Mouse (Mus musculus): ENCODE measurements around the gene Ssc5d. TPM values are rescaled to one million over a fixed set of nuclear protein-coding genes. Genes with fewer than 3 reads are reported as not detected.

Gene Ssc5d
- polyA plus RNA-seq, 1 experiment from 2014 or later: 1.0 TPM

DNA sequence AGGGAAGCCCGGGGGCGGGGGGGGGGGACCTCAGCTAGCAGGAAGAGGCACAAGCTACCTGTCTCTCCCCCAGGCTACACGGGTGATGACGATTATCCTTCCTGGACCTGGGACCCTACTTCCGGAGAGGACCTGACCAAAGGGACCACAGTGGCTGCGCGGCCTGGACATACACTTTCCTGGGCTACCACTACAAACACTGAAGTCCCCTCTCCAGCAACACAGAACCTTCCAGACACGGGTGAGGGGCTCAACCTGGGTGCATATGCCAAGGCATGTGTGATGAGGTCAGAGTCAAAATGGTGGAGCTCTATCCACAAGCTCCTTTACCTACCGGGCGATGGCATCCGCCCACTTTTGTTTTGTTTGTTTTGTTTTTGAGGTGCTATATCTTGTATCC, 11.8 kb downstream of the Ssc5d start:
- no peak overlapping the region for H3K9ac ChIP-seq
- H3K36me3 ChIP-seq (replicated peaks): no peaks in the 10 kb centered on the region
- 82% methylated on average over 11 of the region's 11 CpGs for WGBS
- no peak overlapping the region for H3K4me3 ChIP-seq
- H3K27ac ChIP-seq: no peak overlapping the region
- H3K9me3 ChIP-seq: no peaks in the 10 kb centered on the region
- no peaks in the 10 kb centered on the region for H3K27me3 ChIP-seq (replicated peaks)
- ATAC-seq (replicated peaks): no peak
- H3K4me2 ChIP-seq: no peak overlapping the region
- H3K4me1 ChIP-seq: no peaks in the 10 kb centered on the region

DNA sequence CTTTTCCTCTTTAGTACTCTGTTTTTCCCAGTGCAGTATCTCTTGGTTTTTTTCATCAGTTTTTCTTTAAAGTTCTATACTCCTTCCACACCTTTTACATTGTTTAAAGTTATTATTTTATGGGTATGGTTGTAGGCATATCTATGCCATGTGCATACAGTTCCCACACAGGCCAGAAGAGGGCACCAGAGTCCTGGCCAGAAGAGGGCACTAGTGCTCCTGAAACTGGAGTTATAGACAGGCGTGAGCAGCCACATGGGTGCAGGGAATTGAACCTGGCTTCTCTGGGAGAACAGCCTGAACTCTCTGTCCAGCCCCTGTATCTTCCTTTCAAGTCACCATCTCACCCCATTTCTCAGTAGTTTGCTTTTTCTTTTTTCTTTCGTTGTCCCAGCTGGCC, 12.9 kb downstream of the Ssc5d start:
- Histone ChIP-seq H3K36me3 (replicated peaks) (no peaks in the 10 kb centered on the region), H3K4me1 (no peaks in the 10 kb centered on the region), H3K9me3 (no peaks in the 10 kb centered on the region), H3K27me3 (replicated peaks) (no peaks in the 10 kb centered on the region), H3K9ac (no peak overlapping the region), H3K4me3 (no peak overlapping the region), H3K27ac (no peak overlapping the region), H3K4me2 (no peak overlapping the region)
- 31% methylated on average over 2 of the region's 2 CpGs for WGBS
- no peak for ATAC-seq (replicated peaks)

DNA sequence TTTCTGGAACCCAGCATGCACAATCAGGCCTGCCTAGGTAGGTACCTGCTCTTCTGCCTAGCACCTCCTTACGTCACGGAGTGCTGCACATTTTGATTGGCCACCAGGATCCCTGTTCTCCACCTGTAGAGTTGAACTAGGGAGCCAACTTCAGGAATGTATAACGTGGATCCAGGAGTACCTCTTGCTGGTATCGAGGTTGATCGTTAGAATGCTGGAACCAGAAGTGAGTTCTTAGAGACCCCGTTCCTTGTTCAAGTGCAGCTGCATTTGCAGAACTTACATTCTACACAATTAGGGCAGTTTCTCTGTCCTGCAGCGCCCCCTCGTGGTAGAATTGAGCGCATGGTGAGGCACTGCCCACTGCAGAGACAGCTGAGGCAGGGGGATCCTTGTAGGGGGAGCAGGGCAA, 14.5 kb downstream of the Ssc5d start:
- Histone ChIP-seq H3K36me3 (replicated peaks) (no peaks in the 10 kb centered on the region), H3K27me3 (replicated peaks) (no peaks in the 10 kb centered on the region), H3K4me3 (no peak overlapping the region), H3K9me3 (no peaks in the 10 kb centered on the region), H3K9ac (no peak overlapping the region), H3K4me1 (no peaks in the 10 kb centered on the region), H3K4me2 (no peak overlapping the region), H3K27ac (no peak overlapping the region)
- ATAC-seq (replicated peaks): 0 out of 2 replicates have a peak, but pooled peaks have one; percentile 46
- 22% methylated on average over 9 of the region's 9 CpGs for whole genome bisulfite sequencing

DNA sequence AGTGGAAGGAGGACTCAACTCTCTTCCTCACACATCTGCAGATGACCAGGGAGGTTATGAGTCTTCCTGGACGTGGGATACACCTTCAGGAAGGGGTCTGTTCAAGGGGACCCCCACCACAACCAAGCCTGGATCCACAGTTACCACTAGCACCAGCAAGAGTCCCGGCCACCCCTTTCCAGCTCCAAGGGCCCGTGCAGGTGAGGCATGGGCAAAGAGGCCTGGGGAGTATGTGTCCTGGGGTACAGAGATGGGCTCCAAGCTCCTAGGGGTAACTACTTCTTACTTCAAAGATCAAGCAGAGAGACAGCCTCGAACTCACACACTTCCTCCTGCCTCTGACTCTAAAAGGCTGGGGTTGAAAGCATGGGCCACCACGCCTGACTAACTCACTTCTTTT, 17.1 kb downstream of the Ssc5d start:
- H3K4me1 ChIP-seq: no peaks in the 10 kb centered on the region
- H3K36me3 ChIP-seq (replicated peaks): no peaks in the 10 kb centered on the region
- H3K27ac ChIP-seq: no peak overlapping the region
- no peaks in the 10 kb centered on the region for H3K9me3 ChIP-seq
- H3K4me3 ChIP-seq: no peak overlapping the region
- no peak overlapping the region for H3K4me2 ChIP-seq
- no peak overlapping the region for H3K9ac ChIP-seq
- 59% methylated on average over 5 of the region's 5 CpGs for WGBS
- no peaks in the 10 kb centered on the region for H3K27me3 ChIP-seq (replicated peaks)
- no peak for ATAC-seq (replicated peaks)

DNA sequence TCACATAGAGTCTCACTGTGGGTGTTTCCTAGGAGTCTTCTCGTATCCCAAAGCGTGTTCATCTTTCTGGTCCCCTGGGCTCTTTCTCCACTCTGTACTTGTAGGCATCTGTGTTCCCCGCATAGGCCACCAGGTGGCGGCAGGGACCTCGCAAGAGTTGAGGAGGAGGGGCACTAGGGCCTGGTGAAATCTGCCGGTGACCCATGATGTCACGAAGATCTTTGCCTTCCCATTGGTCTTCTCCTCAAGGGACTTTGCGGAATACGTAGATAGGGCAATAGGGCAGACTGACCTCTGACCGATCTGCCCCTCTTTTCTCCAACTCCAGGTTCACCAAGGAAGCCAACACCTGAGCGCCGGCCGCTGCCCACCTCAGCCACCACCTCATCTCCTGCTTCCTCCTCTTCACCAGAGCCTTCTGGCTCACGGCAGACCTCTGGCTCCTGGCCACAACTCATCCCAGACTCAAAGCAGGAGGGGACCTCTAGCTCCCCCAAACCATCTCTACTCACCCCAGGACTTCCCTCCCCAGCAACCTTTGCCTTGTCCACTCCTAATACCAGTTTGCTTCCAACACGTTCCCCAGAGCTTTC, 17.7 kb downstream of the Ssc5d start:
- WGBS: 20% methylated on average over 15 of the region's 15 CpGs
- no peak overlapping the region for H3K9ac ChIP-seq
- H3K9me3 ChIP-seq: no peaks in the 10 kb centered on the region
- H3K4me3 ChIP-seq: peak overlapping the region; percentile 36
- no peak overlapping the region for H3K27ac ChIP-seq
- peak overlapping the region; percentile 48 for H3K4me2 ChIP-seq
- no peaks in the 10 kb centered on the region for H3K4me1 ChIP-seq
- H3K27me3 ChIP-seq (replicated peaks): no peaks in the 10 kb centered on the region
- peak; percentile 67 for ATAC-seq (replicated peaks)
- no peaks in the 10 kb centered on the region for H3K36me3 ChIP-seq (replicated peaks)

DNA sequence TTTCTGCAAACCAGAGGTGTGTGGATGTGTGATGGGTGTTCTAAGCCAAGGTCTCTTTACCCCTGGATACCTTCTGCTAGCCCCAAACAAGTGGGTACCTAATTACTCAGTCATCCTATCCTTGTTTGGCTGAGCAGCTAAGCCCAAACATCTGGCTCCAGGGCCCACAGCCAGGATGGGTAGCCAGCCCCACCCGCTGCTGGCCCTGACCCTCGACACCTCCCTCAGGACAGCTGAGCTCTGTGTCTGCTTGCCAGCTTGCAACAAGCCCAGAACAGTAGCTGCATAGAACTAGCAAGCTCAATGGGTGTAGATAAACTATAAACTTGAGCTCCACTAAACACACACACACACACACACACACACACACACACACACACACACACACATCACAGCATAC, 22.3 kb downstream of the Ssc5d start:
- 58% methylated on average over 2 of the region's 2 CpGs for WGBS
- H3K9me3 ChIP-seq: no peaks in the 10 kb centered on the region
- H3K36me3 ChIP-seq (replicated peaks): no peaks in the 10 kb centered on the region
- H3K27ac ChIP-seq: no peak overlapping the region
- H3K4me3 ChIP-seq: no peak overlapping the region
- H3K9ac ChIP-seq: no peak overlapping the region
- H3K27me3 ChIP-seq (replicated peaks): no peaks in the 10 kb centered on the region
- ATAC-seq (replicated peaks): no peak
- no peak overlapping the region for H3K4me2 ChIP-seq
- no peaks in the 10 kb centered on the region for H3K4me1 ChIP-seq

DNA sequence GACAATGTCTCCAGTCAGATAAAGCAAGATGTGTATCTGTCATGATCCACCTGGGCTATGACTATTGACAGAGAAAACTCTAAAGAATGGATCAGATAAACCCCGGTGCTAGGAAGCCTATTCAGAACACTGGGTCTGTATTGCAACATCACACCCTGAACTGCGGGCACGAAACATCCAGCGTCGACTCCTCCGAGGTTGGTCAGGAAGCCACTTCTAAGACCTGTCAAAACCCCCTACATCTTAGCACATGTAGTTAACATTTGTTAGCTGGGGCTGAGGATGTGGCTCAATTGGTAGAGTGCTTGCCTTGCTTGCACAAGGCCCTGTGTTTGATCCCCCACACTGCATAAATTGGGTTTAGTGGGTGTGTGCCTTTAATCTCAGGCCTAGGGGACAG, 22.8 kb downstream of the Ssc5d start:
- Histone ChIP-seq H3K4me1 (no peaks in the 10 kb centered on the region), H3K9ac (no peak overlapping the region), H3K4me2 (no peak overlapping the region), H3K27me3 (replicated peaks) (no peaks in the 10 kb centered on the region), H3K9me3 (no peaks in the 10 kb centered on the region), H3K27ac (no peak overlapping the region), H3K36me3 (replicated peaks) (no peaks in the 10 kb centered on the region), H3K4me3 (no peak overlapping the region)
- no peak for ATAC-seq (replicated peaks)
- 78% methylated on average over 6 of the region's 6 CpGs for WGBS

DNA sequence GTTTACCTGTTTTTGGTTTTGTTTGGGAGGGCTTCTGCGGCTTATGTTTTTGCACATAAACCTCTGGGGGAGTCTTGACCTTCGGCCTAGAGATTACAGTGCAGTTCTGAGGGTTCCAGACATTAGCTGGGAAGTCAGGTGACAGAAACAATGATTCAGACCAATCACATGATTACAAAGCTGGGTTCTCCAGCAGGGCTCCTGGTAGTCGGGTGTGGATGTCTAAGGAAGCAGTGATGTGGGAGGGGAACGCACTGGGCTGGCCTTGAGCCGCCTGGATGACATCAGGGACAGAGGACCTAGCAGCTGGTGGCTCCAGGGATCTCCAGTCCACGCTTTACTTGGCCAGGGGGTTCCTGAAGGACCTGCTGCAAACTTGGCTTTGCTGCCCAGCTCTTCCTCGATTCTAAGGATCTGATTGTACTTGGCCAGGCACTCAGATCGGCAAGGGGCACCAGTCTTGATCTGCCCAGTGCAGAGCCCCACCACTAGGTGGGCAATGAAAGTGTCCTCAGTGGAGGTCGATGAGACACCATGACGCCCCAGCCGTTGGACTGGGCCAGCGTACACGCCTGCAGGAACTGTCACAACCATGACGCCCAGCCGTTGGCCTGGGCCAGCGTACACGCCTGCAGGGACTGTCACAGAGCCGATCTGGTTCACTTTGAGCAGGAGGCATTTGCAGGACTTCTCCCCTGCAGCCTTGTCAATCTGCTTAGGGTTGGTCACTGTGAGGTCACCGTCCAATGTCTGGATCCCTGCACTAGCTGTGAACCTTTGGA, 25.2 kb downstream of the Ssc5d start:
- Histone ChIP-seq H3K27me3 (replicated peaks) (no peaks in the 10 kb centered on the region), H3K36me3 (replicated peaks) (no peaks in the 10 kb centered on the region), H3K4me3 (no peak overlapping the region), H3K4me1 (no peaks in the 10 kb centered on the region), H3K9ac (no peak overlapping the region), H3K4me2 (no peak overlapping the region), H3K27ac (no peak overlapping the region), H3K9me3 (no peaks in the 10 kb centered on the region)
- WGBS: 83% methylated on average over 19 of the region's 19 CpGs
- no peak for ATAC-seq (replicated peaks)

DNA sequence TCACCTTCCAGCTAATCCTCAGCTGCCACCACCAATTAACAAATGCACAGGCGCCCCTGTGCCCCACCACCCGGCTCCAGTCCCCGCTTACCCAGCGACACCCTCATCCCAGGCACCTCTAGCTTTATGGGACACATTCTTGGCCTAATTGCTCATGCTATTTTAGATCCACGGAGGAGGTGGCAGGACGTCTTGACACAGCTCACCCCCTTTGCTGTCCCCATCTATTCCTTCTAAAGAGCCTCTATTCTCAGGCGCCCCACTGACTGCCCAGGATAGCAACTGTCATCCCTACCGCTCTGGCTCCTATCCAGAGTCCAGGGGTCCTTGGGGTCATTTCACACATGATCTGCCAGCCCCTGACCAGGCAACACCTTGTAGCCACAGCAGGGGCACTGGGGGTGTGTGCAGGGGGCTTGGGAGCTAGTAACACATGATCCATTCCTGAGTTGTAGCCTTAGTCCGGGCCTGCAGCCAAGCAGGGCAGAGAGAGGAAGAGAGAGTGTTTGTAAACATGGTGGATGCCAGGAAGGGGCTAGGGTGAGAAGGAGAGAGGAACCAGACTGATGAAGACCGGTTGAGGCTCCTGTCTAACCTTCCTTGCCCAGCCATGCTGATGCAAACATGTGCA, 28.3 kb downstream of the Ssc5d start:
- Histone ChIP-seq H3K36me3 (replicated peaks) (no peaks in the 10 kb centered on the region), H3K9ac (no peak overlapping the region), H3K27me3 (replicated peaks) (no peaks in the 10 kb centered on the region), H3K27ac (no peak overlapping the region), H3K4me1 (no peaks in the 10 kb centered on the region), H3K4me3 (no peak overlapping the region), H3K9me3 (no peaks in the 10 kb centered on the region), H3K4me2 (no peak overlapping the region)
- 36% methylated on average over 10 of the region's 10 CpGs for WGBS
- ATAC-seq (replicated peaks): no peak

DNA sequence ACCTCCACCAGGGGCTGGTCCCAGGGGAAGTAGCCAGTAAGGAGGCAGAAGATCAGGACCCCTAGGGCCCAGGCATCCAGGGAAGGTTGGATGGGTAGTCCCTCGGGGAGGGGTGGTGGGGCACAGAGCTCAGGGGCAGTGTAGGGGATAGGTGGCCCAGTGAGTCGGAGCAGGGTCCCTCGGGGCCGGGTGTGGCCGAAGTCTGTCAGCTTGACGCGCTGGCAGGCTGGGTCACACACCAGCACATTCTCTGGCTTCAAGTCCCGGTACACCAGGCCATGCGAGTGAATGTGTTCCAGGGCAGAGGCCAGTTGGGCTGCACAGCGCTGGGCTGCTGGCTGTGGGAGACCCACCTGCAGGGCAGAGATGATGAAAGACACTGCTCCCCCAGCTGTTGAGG, 31.8 kb downstream of the Ssc5d start:
- Histone ChIP-seq H3K27me3 (replicated peaks) (no peaks in the 10 kb centered on the region), H3K4me2 (no peak overlapping the region), H3K9ac (no peak overlapping the region), H3K4me3 (no peak overlapping the region), H3K36me3 (replicated peaks) (no peaks in the 10 kb centered on the region), H3K27ac (no peak overlapping the region), H3K4me1 (no peaks in the 10 kb centered on the region), H3K9me3 (no peaks in the 10 kb centered on the region)
- no peak for ATAC-seq (replicated peaks)
- WGBS: 84% methylated on average over 10 of the region's 10 CpGs

DNA sequence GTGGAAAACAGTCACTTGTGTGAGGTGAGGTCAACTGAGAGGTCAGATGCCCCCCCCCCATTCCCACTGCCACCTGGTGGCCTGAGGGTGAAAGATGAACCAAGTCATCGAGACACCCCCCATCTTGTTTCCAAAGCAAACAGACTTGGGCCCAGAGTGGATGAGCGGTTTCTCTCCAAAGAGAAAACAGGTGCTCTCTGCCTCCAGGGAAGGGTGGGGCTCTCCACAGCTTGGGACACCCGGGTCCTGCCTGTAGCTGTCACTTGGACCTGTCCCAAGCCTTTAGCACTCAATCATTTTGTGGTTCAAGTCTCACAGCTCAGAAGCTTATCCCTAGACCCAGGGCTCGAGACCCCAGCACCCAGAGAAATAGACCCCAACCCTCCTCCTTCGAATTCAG, 37.9 kb downstream of the Ssc5d start:
- Histone ChIP-seq H3K9ac (no peak overlapping the region), H3K4me3 (no peak overlapping the region), H3K4me2 (no peak overlapping the region), H3K27me3 (replicated peaks) (no peaks in the 10 kb centered on the region), H3K4me1 (no peaks in the 10 kb centered on the region), H3K27ac (no peak overlapping the region), H3K36me3 (replicated peaks) (no peaks in the 10 kb centered on the region), H3K9me3 (no peaks in the 10 kb centered on the region)
- WGBS: 85% methylated on average over 5 of the region's 5 CpGs
- ATAC-seq (replicated peaks): 0 out of 2 replicates have a peak, but pooled peaks have one; percentile 27

DNA sequence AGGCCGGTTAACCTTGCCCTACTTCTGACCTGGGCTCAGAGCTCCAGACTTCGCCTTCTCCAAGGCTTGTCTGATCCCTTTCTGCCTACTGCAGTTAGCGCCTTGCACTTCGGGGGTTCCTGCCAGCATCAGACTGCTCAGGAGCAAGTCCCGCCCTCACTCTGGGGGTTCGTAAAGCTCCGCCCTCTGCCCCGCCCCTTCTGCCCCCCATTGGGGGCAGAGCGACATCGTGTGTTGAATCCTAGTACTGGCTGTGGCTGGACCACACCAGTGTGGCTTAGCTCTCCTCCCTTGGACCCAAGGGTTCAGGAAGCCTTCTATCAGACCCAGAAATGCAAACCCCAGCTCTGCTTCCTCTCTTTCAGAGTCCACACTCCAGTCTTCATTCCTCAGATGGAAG, 38.7 kb downstream of the Ssc5d start, which contains the start of gene Sbk2:
Sbk2 (minus strand) TSS at position 135 of the 400 bp plus-strand sequence.
- H3K4me2 ChIP-seq: peak within 1 kb of the TSS; percentile 14; the same call in 1 of the 2 replicates

More for the DNA sequence above, 38.7 kb downstream of the Ssc5d start, which contains the start of gene Sbk2:
- no peaks in the 10 kb centered on the region for H3K36me3 ChIP-seq (replicated peaks)
- no peak within 1 kb of the TSS for H3K4me3 ChIP-seq
- no peaks in the 10 kb centered on the region for H3K27me3 ChIP-seq (replicated peaks)
- peak; percentile 71 for ATAC-seq (replicated peaks)
- 6% methylated on average over 10 of the region's 10 CpGs for WGBS
- no peaks in the 10 kb centered on the region for H3K4me1 ChIP-seq
- no peak within 1 kb of the TSS for H3K27ac ChIP-seq
- H3K9ac ChIP-seq: no peak within 1 kb of the TSS
- H3K9me3 ChIP-seq: no peaks in the 10 kb centered on the region

Data from midbrain, embryonic 15.5 days (tissue).